Mouse (Mus musculus): ENCODE measurements at regions not wholly inside any gene's neighbourhood (a gene's known extent, or its start where the extent isn't known, plus 50 kb on each side); places are given as distances from the start of the nearest gene placed in this dataset.

DNA sequence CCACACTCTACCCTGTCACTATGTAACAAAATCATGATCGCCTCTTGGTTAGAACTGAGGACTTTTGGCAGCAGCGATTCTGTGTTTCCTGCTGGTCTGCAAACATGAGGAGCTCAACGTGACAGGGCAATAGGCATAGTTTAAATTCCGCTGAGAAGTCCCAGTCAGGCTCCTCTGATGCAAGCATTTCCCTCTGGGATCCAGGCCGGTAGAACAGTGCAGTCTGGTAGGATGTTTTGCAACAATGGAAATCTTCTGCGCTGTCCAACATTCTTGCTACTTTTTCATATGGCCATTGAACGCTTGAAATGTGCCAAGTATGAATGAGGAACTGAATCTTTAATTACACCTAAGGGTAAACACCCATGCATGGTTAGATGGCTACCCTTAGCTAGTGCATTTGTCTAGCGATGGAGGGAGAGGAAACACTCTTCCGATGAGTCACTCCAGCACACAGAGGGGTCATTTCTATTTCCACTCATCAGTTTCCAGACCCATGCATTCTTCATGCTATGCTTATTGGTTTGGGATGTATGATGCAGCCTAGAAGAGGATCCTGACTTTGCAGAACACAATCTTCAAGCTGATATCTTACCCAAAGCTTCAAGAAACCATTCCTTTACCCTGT is 67.7 kb downstream of the Csf2 start:
- TF ChIP-seq CTCF (IDR thresholded peaks at IDR 0.05; ENCODE audit: low read depth, low read length) (no peak), POLR2A (IDR thresholded peaks at IDR 0.05; ENCODE audit: extremely low read depth, insufficient read depth, low read length) (no peak)

All from liver, adult 2 months (tissue).